Mouse (Mus musculus): Measurements from ENCODE around the gene Il24.

Il24 gene

GRCm38 (mm10) chr1:130854819-130855218 lies 32.4 kb downstream of the Il24 start:
- no peak for DNase-seq (ENCODE audit: low spot score in 2 of 2)

- DNase-seq (ENCODE audit: low spot score in 2 of 2) = no peak
Measured at GRCm38 (mm10) chr1:130850405-130850804, 36.8 kb downstream of the Il24 start.

GRCm38 (mm10) chr1:130849530-130850214 lies 37.6 kb downstream of the Il24 start:
- DNase-seq (ENCODE audit: low spot score in 2 of 2) = no peak

- DNase-seq (ENCODE audit: low spot score in 2 of 2) = no peak
Measured at GRCm38 (mm10) chr1:130844516-130844915, 42.7 kb downstream of the Il24 start.

- DNase-seq (ENCODE audit: low spot score in 2 of 2) = no peak
Measured at GRCm38 (mm10) chr1:130841621-130842020, 45.6 kb downstream of the Il24 start.

GRCm38 (mm10) chr1:130840599-130841379 lies 46.5 kb downstream of the Il24 start:
- no peak for DNase-seq (ENCODE audit: low spot score in 2 of 2)

GRCm38 (mm10) chr1:130838288-130838687 lies 49.0 kb downstream of the Il24 start:
- DNase-seq (ENCODE audit: low spot score in 2 of 2) = no peak

- DNase-seq (ENCODE audit: low spot score in 2 of 2) = no peak
Measured at GRCm38 (mm10) chr1:130835161-130835936, 51.9 kb downstream of the Il24 start.

GRCm38 (mm10) chr1:130832230-130833149 lies 54.8 kb downstream of the Il24 start:
- DNase-seq (ENCODE audit: low spot score in 2 of 2) = no peak

Data from frontal cortex, postnatal 25 days (tissue).